ENCODE assay signal across 20 mouse cellular contexts in the genomic region with DNA sequence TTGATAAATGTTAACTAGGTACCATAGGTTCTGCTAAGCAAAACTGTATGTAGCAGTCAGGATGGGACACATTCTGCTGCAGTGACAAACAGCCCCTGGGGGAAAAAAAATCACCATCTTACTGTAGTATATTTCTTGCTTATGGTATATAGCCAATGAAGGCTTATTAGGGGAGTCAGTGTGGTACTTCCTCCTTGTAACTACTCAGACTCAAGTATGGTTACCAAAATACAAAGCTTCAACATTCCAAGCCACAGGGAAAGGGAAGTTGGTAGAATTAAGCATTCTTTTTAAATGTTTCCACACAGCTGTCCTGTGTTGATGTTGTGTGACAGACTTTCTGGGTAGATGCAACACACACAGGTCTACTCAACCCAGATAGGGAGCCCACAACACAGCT. TPM values are rescaled to one million over a fixed set of nuclear protein-coding genes. Genes with fewer than 3 reads are reported as not detected.
"Had no signal": no experiment of that assay in that cellular context is flagged by ENCODE, and none has a peak within 500 bp of the region (broad histone marks: within the 10 kb centered on the region; RNA-seq: fewer than 3 reads in every experiment).

No protein-coding gene starts in this region.

- H3K36me3 ChIP-seq: lung, embryonic 15.5 days; midbrain, embryonic 10.5 days; midbrain, embryonic 12.5 days; neural tube, embryonic 12.5 days had no signal

- H3K27ac ChIP-seq: lung, embryonic 15.5 days; macrophage; midbrain, embryonic 10.5 days; midbrain, embryonic 12.5 days; neural tube, embryonic 12.5 days had no signal

- ATAC-seq: liver, postnatal 0 days; lung, postnatal 0 days; midbrain, embryonic 16.5 days had no signal

- H3K9me3 ChIP-seq: lung, embryonic 15.5 days; midbrain, embryonic 10.5 days; midbrain, embryonic 12.5 days; neural tube, embryonic 12.5 days had no signal

- DNase-seq: liver, postnatal 0 days; lung, adult 2 months; lung, postnatal 14 days; lung, postnatal 36 days; midbrain, embryonic 14.5 days; right cerebral cortex, postnatal 14 days; spleen, adult 18-20 months; thymus, adult 18-20 months; thymus, postnatal 14 days; thymus, postnatal 36 days had no signal

- H3K4me3 ChIP-seq: lung, embryonic 15.5 days; midbrain, embryonic 10.5 days; midbrain, embryonic 12.5 days; neural tube, embryonic 12.5 days had no signal

- H3K9ac ChIP-seq: liver, postnatal 0 days; lung, embryonic 15.5 days; midbrain, embryonic 12.5 days; neural tube, embryonic 12.5 days had no signal

- H3K4me1 ChIP-seq: lung, embryonic 15.5 days; midbrain, embryonic 10.5 days; midbrain, embryonic 12.5 days; neural tube, embryonic 12.5 days had no signal

- H3K27me3 ChIP-seq: neural tube, embryonic 12.5 days had no signal

RNA-seq across cellular contexts. Expression of gene Nyx, which starts 27.0 kb away (rescaled TPM):
- total RNA-seq: megakaryocyte, adult 5-6 weeks; megakaryocyte-erythroid progenitor cell, adult 5-6 weeks had no signal
- polyA plus RNA-seq: macrophage; stomach, embryonic 14.5 days had no signal
